Mouse (Mus musculus) ES-CJ7 (cell line): ENCODE data around the gene E130218I03Rik.

Experiments
- DNase-seq: peaks from one replicate; pipeline ENCODE4 v3.0.0; 2011; ENCODE audit warnings: low read depth, low spot score

E130218I03Rik gene

DNA sequence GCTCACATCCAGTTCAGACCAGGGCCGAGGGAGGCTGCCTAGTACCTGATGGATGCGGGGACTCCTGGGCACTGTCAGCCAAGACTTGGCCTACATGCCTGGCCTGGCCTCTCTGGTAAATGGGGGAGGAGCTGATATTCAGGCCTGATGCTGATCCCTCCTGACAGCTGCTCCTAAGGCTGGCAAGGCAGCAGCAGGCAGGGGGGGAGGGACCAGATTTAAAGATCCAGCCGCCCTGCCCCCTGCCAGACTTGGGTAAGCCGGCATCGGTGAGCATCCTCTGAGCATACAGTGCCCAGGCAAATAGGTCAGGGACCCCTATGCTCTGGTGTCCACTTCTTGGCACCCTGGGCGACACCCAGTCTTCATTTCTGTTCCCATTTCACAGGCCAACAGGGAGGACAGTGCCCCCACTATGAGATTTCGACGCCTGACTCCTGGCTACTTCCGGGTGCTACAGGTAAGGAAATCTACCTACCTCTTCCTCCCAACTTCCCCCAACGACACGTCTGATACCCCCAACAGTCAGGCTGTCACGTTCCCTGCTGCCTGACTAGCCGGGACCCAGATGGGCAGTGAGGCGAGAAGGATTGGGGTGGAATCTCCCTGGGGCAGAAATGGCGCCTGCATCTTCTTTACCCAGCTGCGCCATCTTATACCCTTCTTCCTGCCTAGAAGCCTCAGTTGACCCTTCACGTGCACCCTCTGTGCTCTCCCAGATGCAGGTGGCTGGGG lies at the start of gene E130218I03Rik:
TSS of gene E130218I03Rik (plus strand) at position 147 of the 735 bp plus-strand sequence.
- no peak for DNase-seq

DNA sequence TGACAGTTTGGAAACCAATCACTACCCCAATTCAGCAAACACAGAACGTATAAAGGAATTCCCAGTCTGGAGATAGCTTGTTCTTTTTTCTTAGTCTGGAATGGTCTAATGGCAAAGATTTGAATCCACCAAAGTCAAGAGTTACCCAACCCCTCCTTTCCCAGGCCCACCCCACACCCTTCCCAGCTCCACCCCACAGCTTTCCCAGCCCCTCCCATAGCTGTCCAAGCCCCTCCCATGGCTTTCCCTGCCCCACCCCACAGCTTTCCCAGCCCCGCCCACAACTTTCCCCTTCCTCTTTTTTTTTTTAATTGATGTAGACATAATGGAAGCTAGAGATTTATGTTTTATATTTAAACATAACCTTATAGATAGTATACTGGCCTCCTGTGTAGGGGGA lies 44.1 kb upstream of the E130218I03Rik start:
- DNase-seq: peak; percentile 49

DNA sequence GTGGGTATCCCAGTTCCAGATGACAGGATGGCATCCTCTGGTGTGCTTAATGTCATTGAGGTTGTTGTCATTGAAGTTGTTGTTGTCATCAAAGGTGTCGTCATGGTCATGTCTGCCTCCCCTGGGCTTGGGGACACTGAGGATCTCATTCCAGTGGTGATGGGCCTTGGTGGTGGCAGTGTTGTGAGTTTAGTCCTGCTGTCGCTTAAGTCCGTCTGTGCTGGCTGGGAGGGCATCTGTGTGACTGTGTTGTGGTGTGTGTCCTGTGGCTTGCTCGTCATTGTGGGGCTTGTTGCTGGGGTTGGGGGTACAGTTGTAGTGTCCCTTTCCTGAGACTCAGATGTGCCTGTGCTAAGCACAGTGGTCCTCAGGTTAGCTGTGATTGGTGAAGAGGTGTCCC lies 40.6 kb upstream of the E130218I03Rik start, which contains the start of gene Gm7534:
TSS of gene Gm7534 (minus strand) at position 101 of the 400 bp plus-strand sequence.
- DNase-seq: no peak

DNA sequence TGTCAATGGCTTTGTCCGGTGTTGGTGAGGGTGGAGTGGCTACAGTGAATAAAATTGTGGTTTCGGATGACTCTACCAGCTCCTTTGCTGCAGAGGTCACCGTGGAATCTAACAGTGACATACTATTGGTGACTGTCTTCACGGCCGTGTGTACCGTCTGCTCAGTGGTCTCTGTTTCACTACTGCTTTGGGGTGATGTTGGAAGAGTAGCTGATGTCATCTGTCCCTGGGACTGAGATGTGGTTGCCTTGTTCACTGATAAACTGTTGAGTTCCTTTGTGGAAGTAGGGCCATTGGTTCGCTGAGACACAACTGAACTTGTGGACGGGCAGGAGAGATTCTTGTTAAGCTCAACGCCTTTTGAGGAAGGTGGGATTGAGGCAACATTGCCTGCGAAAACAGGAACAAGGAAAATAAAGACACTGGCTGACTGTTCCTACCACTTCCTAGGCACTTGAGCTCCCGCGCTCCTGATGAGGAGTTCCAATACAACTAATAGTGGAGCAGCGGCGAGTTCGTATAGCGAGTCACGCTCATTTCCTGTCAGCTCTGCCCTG lies 40.0 kb upstream of the E130218I03Rik start:
- DNase-seq: no peak

DNA sequence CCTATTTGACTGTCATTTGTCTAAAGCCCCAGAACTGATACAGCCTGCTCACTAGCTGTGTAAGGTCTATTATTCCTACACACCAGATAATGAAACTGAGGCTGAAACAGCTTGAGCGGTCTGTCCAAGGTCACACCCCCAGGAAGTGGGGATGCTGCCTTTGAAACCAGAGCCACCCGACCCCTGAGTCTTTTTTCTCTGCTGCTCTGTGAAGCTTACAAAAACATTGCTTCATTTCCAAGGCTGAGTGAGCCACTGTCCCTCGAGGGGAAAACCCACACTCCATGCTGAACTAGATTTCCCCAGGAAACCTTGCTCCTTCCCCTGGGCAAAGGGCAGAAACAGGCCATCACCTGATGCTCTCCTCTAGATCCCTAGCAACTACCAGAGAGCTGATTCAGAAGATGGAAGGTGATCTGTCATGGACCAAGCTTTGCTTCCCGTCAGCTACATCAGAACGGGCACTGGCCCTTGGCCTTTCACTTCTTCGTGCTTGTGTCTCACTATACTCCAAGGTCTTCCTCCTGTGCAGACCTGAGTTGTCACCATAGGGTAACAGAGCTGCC lies 36.9 kb upstream of the E130218I03Rik start:
- no peak for DNase-seq

DNA sequence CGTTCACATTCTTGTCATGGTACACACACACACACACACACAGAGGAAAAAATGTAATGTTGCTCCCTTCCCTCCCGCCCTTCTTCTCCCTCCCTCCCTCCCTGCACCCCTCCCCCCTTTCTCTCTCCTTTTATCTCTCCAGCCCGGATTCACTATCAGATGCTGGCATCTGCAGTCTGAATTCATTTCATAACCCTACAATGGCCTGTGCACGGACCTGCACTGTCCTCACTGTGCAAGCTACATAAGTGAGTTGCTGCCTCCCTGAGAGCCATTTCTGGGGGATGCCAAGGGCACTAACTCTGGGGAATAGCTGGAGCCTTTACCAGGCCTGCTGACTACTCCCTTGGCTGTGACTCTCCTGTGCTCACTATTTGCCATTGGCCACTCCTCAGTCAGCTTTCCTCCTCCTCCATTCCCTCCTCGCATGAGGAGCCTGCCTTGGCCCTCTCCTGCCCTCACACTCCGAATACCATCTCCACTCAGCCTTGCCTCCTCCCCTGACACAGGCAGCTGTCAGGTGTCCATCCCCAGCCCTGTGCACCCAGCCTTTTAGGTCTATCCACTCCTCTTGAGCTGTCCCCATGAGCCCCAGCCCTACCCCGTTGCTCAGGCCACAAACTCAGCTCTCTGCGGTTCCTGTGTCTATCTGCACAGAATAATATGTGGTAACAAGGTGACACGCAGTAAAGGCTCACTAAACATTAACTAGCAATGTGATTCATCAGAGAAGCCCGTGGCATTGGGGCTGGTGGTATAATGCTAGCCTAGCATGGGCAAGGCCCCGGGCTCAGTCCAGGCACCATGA lies 20.5 kb upstream of the E130218I03Rik start:
- no peak for DNase-seq

DNA sequence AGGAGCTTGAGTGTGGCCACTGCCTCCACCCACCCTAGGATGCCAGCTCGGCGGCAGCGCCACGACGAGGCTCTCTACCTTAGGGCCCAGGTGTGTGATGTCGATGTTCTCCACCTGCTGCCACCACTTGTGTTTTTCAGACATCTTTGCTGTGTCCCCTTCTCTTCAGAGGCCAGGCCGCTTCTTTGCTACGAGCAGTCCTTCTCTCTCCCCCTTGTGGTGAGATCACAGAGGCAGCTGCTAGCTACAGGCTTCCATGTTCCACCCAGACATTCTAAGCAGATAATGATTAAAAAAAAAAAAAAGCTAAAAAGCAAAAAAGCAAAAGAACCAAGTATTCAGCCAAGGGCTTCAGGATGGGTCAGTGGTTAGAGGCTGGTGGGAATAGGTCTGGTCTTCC lies 16.3 kb upstream of the E130218I03Rik start, which contains the start of gene Catsper4:
TSS of gene Catsper4 (minus strand) at position 190 of the 400 bp plus-strand sequence.
- no peak for DNase-seq

DNA sequence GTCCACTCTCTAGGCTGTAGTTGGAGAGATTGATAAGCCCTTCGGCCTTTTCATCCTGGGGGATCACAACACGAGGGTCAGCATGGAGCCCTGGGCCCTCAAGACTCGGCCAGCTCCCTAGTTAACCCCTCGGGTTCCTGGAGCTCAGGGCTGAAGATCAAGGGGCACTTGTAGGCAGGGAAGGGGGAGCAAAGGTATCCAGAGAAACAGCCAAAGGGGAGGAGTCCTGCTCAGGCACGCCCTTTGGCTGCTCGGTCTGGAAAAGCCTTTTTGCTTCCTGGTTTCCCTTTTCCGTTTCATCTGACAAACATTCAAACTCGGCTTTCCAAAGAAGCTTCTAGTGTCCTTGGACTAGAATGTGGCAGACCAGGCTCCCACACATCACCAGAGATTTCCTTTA lies 13.0 kb upstream of the E130218I03Rik start:
- no peak for DNase-seq

DNA sequence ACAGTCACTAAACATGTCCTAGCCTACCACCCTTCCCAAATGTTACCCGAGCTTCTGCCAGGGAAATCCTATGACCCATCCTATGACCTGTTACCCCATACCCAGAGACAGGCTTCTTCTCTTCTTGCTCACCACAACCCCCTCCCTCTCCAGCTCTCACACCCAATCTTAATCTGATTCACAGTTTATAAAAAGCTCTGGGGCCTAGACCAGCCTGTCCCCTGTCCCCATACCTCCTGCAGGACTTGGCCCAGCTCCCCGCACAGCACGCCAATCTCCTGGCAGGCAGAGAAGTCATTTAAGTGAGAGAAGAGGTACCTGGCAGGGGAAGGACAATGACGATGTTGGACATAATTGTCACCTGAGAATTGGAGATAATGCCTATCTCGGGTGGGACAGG lies 8.6 kb upstream of the E130218I03Rik start:
- no peak for DNase-seq

DNA sequence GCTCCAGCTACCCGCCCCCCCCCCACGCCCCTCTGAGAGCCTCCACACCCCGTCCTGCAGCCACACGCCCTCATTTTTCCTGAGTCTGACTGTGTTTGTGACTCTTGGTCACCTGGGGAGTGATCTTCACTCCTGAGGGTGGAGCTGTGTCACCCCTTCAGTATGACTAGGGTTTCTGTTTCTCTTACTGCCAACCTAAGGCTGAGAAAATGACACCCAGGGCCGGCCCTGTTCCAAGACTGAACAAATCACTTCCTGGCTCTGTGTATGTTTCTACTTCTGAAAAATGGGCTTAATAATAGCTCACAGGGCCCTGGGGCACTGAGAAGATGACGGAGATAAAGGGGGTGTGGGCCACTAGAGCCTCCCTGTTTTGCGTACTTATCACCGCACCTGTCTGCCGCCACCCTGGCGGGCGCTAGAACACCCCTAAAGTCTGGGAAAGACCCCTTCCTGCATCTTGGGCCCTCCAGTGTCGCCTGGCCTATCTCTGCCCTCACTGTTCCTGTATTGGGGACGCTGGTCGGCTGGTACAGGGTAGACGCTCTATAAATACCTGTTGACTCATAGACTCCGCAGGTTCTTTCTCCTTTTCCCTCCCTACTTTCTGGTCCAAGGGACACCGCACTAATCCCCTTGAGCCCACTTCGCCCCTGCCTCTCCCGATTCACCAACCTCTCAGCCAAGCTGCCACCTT lies 5.7 kb upstream of the E130218I03Rik start:
- DNase-seq: no peak

DNA sequence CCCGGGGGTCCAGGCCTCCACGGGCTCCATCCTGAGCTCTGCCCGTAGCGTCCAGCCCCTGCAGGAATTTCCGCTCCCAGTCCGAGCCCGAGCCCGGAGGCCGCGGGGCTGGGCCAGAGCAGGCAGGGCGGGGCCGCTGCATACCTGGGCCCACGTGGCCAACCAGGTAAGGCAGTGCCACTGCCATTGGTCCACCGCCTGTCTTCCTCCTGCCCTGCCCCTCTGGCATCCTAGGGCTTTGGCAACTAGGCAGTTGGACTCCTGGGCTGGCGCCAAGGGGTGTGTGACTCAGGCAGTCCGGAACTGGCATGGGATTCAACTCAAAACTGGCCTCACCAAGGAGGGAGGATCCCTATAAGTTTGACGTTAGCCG lies 5.2 kb upstream of the E130218I03Rik start, which contains the start of gene Cnksr1:
TSS of gene Cnksr1 (minus strand) at position 121 of the 373 bp plus-strand sequence.
- DNase-seq: no peak

DNA sequence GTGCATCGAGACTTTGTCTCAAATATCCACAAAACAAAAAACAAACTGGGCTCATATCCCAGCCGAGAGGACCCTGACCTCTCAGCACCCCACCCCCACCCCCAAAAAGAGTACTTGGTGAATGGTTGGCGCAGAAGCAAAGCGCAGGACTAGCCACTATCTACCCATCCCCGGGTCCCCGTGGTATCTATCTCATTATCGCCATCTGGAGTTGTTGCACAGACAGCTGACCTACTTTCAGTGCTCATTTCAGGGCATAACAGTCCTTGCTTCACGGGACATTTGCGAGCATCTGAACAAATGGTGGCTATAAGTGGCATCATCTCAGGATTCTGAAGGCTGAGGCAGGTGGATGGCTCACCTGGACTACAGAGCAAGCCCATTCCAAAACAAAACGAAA lies 4.8 kb upstream of the E130218I03Rik start:
- DNase-seq: no peak

DNA sequence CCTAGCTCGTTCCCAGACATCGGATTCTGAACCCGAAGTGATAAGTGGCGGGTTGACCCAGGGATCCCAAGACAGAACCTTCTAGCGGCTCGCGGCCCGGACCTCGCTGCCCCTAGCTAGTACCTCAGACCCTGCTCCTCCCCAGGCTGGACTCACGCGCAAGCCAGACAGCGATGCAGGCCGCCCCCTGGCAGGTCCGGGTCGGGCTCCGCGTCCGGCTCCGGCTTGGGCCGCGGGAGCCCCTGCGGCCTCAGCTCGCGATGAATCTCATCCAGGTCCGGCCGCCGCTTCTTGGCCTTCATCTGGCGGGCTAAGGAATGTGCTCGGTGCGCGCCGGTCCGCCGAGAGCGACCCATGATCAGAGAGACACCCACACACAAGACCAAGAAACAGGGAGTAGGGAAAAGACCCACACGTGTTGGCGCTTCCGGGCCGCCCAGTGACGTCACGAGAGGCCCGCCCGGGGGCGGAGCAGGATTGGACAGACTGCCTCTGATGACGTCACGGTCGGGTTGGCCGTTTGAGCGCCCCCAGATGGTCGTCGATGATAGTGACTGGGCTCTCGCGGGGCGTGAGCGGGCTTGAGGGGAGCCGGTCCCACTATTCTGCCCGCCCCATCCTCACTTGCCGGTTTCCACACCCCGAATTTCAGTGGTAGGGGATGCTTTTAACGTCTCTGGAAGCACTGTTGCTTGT lies 1.8 kb downstream of the E130218I03Rik start, which contains the start of gene Zfp593:
TSS of gene Zfp593 (minus strand) at position 445 of the 696 bp plus-strand sequence.
- peak; percentile 91 for DNase-seq

DNA sequence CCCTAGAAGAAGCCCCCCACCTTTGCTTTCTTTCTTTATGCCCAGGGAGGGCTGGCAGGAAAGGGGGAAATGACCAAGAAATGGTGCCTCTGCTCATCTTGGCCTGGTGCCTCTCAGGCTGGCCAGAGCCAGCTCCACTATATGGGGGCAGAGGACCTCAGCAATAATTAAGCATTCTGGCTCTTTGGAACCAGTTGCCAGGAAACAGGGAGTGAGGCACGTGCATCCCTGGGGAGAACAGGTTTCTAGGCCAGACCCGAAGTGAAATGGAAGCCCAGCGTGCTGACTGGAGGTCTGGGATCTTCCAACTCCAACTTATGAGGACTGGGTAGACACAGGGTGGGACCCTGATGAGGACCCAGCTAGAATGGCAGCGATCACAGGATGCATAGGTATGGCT lies 2.8 kb downstream of the E130218I03Rik start:
- DNase-seq: no peak

DNA sequence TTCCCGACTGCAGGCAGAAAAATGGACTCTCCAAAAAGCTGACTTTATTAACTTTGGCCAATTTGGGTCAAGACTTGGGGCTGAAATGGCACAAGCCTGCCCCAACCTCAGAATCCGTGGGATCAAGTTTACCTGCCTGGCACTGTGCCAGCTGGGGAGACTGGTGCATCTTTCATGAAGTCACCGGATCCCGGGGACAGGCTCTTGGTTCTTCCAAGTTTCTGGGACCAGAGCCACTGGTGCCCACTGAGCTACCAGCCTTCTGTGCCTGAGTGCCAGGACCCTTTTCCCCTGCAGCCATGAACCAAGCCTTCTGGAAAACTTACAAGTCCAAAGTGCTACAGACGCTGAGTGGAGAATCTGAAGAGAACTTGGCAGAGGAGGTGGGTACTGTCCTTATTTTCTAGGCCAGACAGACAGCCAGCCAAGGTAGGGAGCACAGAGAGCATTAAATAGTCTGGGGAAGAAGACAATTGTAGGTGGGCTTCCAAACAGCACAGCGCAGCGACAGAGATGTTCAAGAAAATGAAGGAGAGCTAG lies 3.3 kb downstream of the E130218I03Rik start, which contains the start of gene Gm30191:
TSS of gene Gm30191 (plus strand) at position 217 of the 540 bp plus-strand sequence.
- no peak for DNase-seq

DNA sequence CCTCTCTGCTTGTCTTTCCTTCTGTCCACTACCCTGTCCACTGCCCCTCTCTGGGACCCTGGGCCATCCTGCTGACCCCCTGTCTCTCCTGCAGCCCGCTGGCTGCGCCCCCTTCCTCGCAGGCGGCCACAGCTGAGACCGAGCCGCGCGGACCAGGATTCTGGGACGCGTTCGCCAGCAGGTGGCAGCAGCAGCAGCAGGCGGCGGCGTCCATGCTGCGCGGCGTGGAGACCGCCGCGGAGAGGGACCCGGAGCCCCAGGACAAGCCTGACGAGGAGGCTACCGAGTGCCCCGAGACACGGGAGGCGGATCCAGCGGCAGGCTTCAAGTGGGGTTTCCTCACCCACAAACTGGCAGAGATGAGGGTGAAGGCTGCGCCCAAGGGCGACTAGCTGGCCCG lies 6.2 kb downstream of the E130218I03Rik start:
- peak; percentile 58 for DNase-seq

DNA sequence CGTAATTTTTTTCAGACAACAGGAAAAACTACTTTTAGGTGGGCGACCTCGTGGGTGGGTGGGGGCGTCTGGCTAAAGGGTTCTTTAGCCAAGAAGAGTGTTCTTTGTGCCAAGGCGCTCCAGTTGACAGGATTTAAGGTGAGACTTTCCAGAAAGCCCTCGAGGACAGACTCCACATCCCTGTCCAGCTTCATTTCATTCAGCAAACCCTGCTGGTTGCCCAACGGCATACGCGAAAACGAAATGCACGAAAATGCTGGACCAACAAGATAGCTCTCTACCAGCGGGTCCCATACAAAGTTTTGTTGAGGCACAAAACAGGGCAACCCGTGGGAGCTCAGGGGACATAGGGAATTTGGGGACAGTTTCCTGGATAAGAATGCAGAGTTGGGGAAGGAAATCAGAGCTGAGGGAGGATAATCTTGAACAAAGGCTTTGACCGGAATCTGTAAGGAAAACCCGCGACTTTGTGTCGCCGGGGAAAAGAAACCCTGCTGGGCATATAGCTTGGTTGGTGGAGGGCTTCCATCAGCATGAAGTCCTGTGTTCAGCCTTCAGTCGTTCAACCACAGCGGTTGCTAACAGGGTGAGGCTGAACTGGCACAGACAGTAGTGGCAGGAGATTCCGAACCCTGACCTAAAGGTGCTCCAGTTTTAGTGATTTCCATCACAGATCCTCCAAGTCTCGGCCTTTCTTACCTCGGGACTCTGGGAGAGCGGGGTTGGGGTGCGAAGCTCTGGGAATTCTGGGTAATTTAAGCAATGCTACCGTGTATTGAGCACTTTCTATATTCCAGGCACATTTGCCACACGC lies 6.9 kb downstream of the E130218I03Rik start:
- DNase-seq: no peak

DNA sequence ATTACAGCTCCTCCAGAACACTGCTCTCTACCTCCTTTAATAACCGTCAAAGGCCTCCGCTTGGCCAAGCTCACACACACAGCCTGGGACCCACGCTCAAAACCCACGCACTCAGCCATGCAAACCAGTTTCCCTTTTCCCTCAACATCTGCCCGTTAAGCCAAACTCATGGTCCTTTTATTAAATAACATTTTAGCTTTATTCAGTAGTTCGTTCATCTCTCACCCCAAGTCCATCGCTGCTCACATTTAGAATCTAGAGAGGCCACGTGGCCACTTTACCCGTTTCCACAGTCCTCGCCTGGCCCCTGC lies 7.4 kb downstream of the E130218I03Rik start:
- DNase-seq: no peak

DNA sequence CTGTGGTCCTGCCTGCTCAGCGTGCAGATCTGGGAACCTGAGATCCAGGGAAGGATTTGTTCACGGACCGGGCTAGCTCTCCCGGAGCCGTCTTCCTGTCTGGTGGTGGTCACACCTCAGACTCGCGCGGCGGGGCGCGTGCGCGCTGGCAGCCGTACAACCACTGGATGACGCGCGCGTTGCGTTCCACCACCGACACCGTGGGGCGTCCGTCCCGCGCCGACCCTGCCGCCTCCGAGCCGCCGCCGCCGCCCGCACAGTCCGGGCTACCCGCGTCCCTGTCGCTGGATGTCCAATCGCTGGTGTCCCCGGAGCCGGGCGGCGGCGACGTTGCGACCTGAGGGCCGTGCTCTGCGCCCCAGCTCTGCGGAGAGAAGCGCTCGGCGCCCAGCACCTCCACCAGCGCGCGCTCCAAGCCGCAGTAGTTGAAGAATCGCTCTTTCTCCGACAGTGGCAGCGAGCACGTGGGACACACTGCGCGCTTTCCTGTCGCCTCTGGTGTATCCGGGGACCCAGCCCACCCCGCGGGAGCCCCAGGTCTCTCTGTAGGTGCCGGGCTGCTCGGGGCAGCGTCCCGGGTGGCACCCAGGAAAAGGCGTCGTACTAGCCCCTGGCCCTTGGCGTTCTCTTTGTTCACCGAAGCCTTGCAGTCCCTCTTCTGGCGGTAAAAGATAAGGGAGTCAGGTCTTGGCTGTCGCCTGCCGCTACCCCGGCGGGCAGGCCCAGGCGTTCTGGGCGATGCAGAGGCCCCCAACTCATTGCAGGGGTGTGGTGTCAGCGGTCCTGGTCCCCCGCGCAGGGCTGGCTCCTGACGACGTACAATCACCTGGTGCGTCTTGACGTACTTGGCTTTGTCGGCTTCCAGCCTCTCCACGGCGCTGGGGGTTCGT lies 8.0 kb downstream of the E130218I03Rik start:
- peak; percentile 57 for DNase-seq
